Mouse (Mus musculus): ENCODE measurements around the gene Atf2. TPM values are rescaled to one million over a fixed set of nuclear protein-coding genes. Genes with fewer than 3 reads are reported as not detected.

Atf2 gene
- polyA plus RNA-seq (2016; fragmentation: Nextera tagmentation; extraction: Ambion mirVana), result 81.3 and 84.1 TPM in 2 replicates

DNA sequence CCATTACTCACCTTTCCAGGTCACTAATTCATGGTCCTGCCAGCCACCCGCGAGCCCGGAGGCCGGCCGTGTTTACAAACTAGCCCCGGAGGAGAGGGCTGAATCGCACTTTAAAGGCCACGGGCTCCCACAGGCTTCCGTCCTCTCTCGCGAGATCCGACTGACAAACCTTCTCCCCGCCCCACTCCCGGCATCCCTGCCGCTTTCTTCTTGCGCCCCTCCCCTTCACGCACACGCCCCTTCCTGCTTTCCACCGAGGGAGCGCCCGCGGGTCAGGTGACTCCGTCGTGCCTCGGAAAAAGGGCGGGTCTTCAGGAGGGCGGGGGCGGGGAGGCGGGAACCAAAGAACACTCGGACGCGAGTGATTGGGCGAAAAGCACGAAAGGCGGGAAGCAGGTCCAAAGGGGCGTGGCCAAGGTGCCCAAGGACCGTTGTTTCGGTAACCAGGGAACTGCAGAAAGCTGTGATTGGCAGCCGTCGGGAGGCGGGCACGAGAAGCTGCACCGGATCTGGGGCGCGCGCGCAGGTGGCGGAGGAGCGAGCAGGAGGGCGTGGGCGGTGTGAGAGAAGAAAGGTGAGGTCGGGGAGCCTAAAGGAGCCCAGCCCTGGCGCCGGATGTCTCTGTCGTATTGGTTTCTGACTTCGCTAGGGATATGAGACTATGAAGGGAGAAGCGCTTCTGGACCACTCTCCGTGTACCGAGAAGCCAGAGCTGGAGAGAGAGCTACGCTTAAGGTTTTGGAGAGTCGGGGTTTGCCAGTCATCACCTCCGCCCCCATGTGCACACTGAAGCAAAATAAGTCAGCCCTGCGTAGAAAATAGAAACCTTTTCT is at the start of gene Atf2:
Gene Atf2 (minus strand): TSS at position 176 of the 833 bp plus-strand sequence.
- H3K4me3 ChIP-seq, result peak within 1 kb of the TSS; percentile 97
- WGBS, result under 1% methylated on average over 63 of the region's 63 CpGs
- no peaks in the 10 kb centered on the region for H3K9me3 ChIP-seq
- H3K27me3 ChIP-seq (ENCODE audit: poor library complexity, severe bottlenecking), result no peaks in the 10 kb centered on the region
- peak within 1 kb of the TSS; percentile 97 for H3K27ac ChIP-seq
- peaks cover 17% of the 10 kb centered on the region for H3K4me1 ChIP-seq
- H3K36me3 ChIP-seq (replicated peaks), result peaks cover 18% of the 10 kb centered on the region
- DNase-seq (ENCODE audit: extremely low spot score, low spot score), result peak; percentile 99

DNA sequence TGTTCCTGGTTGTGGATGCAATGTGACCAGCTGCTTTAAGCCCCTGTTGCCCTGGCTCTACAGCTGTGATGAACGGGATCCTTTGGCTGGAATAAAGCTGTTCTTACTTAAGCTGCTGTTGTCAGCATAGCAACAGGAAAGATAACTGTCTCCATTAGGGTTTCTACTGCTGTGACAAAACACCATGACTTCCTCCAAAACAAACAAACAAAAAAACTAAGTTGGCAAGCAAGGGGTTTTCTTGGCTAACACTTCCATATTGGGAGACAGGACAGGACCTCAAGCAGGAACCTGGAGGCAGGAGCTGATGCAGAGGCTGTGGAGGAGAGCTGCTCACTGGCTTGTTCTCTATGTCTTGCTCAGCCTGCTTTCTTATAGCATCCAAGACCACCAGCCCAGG is 48.8 kb upstream of the Atf2 start:
- Histone ChIP-seq H3K9me3 (no peaks in the 10 kb centered on the region), H3K27me3 (ENCODE audit: poor library complexity, severe bottlenecking) (no peaks in the 10 kb centered on the region), H3K27ac (no peak overlapping the region), H3K4me1 (0 out of 2 replicates have a peak, but pooled peaks cover 7% of the 10 kb centered on the region), H3K36me3 (replicated peaks) (no peaks in the 10 kb centered on the region), H3K4me3 (no peak overlapping the region)
- WGBS, result 45% methylated on average over 1 of the region's 1 CpGs
- DNase-seq (ENCODE audit: extremely low spot score, low spot score), result no peak

DNA sequence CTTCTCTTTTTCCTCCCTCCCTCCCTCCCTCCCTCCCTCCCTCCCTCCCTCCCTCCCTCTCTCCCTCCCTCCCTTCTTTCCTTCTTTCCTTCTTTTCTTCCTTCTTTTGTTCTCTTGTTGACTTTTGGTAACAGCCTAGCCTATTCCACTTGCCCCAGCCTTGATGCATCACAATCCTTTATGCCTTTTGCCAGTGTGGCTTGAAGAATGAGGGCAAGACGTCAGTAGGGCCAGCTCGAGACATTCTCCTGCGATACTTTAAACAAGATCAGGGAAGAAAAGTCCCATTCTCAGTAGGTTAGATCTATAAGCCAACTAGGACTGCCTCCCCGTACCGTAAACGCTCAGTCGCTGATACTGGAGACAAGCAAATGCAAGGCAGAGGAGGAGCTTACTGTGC is 48.0 kb upstream of the Atf2 start:
- H3K4me3 ChIP-seq, result no peak overlapping the region
- no peaks in the 10 kb centered on the region for H3K9me3 ChIP-seq
- H3K27ac ChIP-seq, result no peak overlapping the region
- 85% methylated on average over 7 of the region's 7 CpGs for WGBS
- H3K36me3 ChIP-seq (replicated peaks), result no peaks in the 10 kb centered on the region
- no peak for DNase-seq (ENCODE audit: extremely low spot score, low spot score)
- no peaks in the 10 kb centered on the region for H3K27me3 ChIP-seq (ENCODE audit: poor library complexity, severe bottlenecking)
- H3K4me1 ChIP-seq, result 0 out of 2 replicates have a peak, but pooled peaks cover 7% of the 10 kb centered on the region

DNA sequence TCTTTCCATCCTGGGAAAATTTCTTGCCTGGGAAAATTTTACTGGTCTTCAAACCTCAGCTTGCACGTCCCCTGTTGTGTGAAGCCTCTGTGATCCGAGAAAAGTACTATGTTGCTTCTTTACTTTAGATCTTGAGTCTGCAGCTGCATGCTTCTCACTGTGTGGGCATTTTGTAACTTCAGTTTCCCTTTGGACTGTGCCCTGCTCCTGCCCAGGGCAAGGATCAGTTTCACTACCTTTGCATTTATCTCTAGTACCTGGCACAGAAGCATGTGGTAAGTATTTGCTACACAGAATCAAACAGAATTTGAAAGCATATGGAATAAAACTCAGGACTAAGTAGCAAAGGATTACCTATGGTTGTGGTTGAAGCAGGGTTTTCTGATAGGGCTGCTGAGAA is 46.5 kb upstream of the Atf2 start:
- Histone ChIP-seq H3K27ac (no peak overlapping the region), H3K27me3 (ENCODE audit: poor library complexity, severe bottlenecking) (no peaks in the 10 kb centered on the region), H3K9me3 (no peaks in the 10 kb centered on the region), H3K36me3 (replicated peaks) (no peaks in the 10 kb centered on the region), H3K4me3 (no peak overlapping the region), H3K4me1 (0 out of 2 replicates have a peak, but pooled peaks cover 7% of the 10 kb centered on the region)
- DNase-seq (ENCODE audit: extremely low spot score, low spot score), result no peak
- WGBS, result 87% methylated on average over 2 of the region's 2 CpGs

DNA sequence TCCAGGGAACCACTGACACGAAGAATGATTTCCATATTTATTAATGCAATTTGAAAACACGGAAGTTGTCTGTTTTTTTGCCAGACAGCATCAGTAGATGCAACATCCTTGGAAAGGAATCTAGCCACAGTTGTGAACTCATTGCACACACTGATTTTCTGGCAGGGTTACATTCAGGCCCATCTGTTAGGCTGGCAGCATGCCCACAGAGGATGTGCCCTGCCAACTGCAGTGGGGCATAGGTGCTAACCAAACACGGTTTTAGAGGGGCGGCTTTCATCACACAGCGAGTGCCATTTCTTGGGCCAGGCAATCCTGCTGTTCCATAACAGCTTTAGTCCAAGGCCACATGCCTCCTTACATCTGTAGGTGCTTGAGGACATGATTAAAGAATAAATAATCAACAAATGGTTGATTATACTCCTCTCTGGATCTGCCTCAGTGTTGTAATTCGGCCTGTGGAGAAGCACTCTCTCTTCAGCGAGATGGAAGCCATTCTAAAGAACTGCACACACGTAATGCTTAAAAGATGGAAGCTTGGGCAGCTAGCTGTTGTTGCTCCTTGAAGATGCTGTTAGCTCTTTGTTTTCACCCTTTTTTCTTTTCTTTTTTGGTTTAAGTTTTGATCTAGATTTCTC is 40.4 kb upstream of the Atf2 start:
- no peak for DNase-seq (ENCODE audit: extremely low spot score, low spot score)
- Histone ChIP-seq H3K4me1 (no peaks in the 10 kb centered on the region), H3K27ac (no peak overlapping the region), H3K36me3 (replicated peaks) (no peaks in the 10 kb centered on the region), H3K4me3 (no peak overlapping the region), H3K9me3 (no peaks in the 10 kb centered on the region), H3K27me3 (ENCODE audit: poor library complexity, severe bottlenecking) (no peaks in the 10 kb centered on the region)
- WGBS, result 91% methylated on average over 8 of the region's 8 CpGs

GRCm38 (mm10) chr2:73927711-73928110 is 35.3 kb upstream of the Atf2 start:
- Histone ChIP-seq H3K27me3 (ENCODE audit: poor library complexity, severe bottlenecking) (no peaks in the 10 kb centered on the region), H3K4me3 (no peak overlapping the region), H3K27ac (no peak overlapping the region), H3K36me3 (replicated peaks) (no peaks in the 10 kb centered on the region), H3K4me1 (no peaks in the 10 kb centered on the region), H3K9me3 (no peaks in the 10 kb centered on the region)
- no peak for DNase-seq (ENCODE audit: extremely low spot score, low spot score)

DNA sequence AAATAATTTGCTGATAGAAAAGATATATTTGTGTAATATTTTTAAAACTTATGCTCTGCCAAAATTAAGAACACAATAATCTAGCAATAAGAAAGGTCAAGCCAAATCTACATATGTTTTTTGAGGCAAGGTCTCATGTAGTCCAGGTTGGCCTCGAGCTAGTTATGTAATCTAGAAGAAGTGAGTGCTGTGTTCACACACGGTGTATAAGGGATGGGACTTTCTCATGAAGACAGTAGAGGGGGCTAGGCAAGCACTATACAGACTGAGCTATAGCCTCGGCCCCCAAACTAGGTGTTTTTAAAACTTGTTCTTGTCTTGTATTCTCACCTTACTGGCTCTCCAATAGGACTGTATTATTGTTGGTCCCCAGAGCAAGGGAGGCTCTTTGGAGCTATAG is 33.1 kb upstream of the Atf2 start:
- no peaks in the 10 kb centered on the region for H3K36me3 ChIP-seq (replicated peaks)
- no peak for DNase-seq (ENCODE audit: extremely low spot score, low spot score)
- no peak overlapping the region for H3K4me3 ChIP-seq
- no peak overlapping the region for H3K27ac ChIP-seq
- no peaks in the 10 kb centered on the region for H3K9me3 ChIP-seq
- H3K4me1 ChIP-seq, result no peaks in the 10 kb centered on the region
- WGBS, result 69% methylated on average over 3 of the region's 3 CpGs
- no peaks in the 10 kb centered on the region for H3K27me3 ChIP-seq (ENCODE audit: poor library complexity, severe bottlenecking)

DNA sequence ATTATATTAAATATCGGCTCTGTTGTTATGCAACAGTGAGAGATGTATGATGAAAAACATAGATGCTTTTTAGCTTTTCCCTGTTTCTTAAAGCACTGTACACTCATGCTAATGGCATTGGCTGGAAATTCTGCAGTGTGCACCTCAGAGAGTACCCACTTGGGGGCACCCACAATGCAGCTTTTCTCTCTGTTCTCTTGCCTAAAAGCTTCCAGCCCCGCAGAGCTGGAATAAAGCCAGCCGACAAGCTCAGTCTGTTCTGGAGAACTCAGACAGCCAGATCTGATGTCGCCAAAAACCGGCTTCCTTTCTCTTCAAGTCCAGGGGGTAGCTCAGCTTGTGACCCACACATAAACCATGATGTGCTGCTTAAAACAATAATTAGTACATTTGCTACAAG is 32.6 kb upstream of the Atf2 start:
- H3K27me3 ChIP-seq (ENCODE audit: poor library complexity, severe bottlenecking), result no peaks in the 10 kb centered on the region
- H3K36me3 ChIP-seq (replicated peaks), result no peaks in the 10 kb centered on the region
- WGBS, result 26% methylated on average over 5 of the region's 5 CpGs
- DNase-seq (ENCODE audit: extremely low spot score, low spot score), result peak; percentile 40
- H3K9me3 ChIP-seq, result no peaks in the 10 kb centered on the region
- no peak overlapping the region for H3K4me3 ChIP-seq
- no peak overlapping the region for H3K27ac ChIP-seq
- no peaks in the 10 kb centered on the region for H3K4me1 ChIP-seq

DNA sequence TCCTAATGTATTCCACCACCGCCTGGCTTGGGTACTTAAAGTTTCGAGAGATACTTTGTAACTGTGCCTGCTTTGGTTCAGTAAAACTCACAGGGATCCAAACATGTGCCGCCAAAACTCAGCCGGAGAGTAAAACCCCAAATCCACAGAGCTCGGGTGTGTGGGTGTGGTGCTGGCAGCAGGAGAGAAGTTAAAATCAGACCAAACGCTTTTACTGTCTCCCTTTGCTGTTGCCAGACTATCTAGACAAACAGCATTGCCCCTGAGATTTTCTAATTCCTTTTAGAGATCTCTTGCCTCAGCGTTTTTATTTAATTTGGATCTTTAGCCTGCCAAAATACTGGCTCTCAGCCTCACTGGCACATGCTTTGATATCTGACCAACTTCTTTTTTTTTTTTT is 27.2 kb upstream of the Atf2 start:
- no peak for DNase-seq (ENCODE audit: extremely low spot score, low spot score)
- Histone ChIP-seq H3K36me3 (replicated peaks) (no peaks in the 10 kb centered on the region), H3K4me1 (no peaks in the 10 kb centered on the region), H3K4me3 (no peak overlapping the region), H3K27ac (no peak overlapping the region), H3K9me3 (no peaks in the 10 kb centered on the region), H3K27me3 (ENCODE audit: poor library complexity, severe bottlenecking) (no peaks in the 10 kb centered on the region)
- WGBS, result 83% methylated on average over 7 of the region's 7 CpGs

- H3K36me3 ChIP-seq (replicated peaks), result peaks cover 26% of the 10 kb centered on the region
- H3K27ac ChIP-seq, result no peak overlapping the region
- 83% methylated on average over 3 of the region's 3 CpGs for WGBS
- H3K4me3 ChIP-seq, result no peak overlapping the region
- no peaks in the 10 kb centered on the region for H3K9me3 ChIP-seq
- H3K27me3 ChIP-seq (ENCODE audit: poor library complexity, severe bottlenecking), result no peaks in the 10 kb centered on the region
- peaks cover 22% of the 10 kb centered on the region for H3K4me1 ChIP-seq
- DNase-seq (ENCODE audit: extremely low spot score, low spot score), result no peak
Measured at GRCm38 (mm10) chr2:73912264-73912663, 19.8 kb upstream of the Atf2 start.

GRCm38 (mm10) chr2:73911175-73911700 is 18.8 kb upstream of the Atf2 start, which contains the start of gene Atp5g3:
Atp5g3 (minus strand) TSS chr2:73911326.
- H3K27me3 ChIP-seq (ENCODE audit: poor library complexity, severe bottlenecking), result no peaks in the 10 kb centered on the region
- peak within 1 kb of the TSS; percentile 99 for H3K4me3 ChIP-seq
- peaks cover 37% of the 10 kb centered on the region for H3K36me3 ChIP-seq (replicated peaks)
- peak; percentile 91 for DNase-seq (ENCODE audit: extremely low spot score, low spot score)
- H3K4me1 ChIP-seq, result peaks cover 22% of the 10 kb centered on the region
- no peaks in the 10 kb centered on the region for H3K9me3 ChIP-seq
- peak within 1 kb of the TSS; percentile 98 for H3K27ac ChIP-seq
- under 1% methylated on average over 38 of the region's 38 CpGs for WGBS

DNA sequence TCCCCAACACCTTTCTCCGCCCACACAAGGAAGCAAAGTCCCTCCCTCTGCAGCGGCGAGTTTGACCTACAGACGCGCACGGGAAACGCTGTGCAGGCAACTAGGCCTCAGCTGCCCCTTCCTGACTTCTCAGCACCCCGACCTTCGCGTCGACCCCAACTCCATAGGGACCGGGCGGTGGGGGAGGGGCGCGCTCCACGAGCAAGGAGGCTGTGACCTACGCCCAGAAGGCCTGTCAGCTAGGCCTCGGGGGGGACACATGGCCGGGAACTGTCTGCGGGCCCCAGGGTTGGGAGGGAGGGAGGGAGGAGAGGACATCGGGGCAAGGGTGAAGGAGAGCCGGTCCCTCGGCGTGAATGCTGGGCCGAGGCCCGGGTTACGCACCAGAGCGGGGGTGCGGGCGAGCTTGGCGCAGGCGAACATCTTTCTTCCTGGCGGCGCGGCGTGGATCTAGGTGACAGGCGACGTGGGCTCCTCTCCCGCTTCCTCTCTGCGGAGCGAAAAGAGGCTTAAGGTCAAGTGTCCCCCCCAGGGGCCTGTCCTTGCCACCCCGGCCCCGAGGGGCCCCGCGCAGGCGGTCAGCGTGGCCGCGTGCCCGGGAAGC is 18.2 kb upstream of the Atf2 start:
- Histone ChIP-seq H3K4me3 (peak overlapping the region; percentile 99), H3K36me3 (replicated peaks) (peaks cover 38% of the 10 kb centered on the region), H3K27ac (peak overlapping the region; percentile 98), H3K27me3 (ENCODE audit: poor library complexity, severe bottlenecking) (no peaks in the 10 kb centered on the region), H3K4me1 (peaks cover 22% of the 10 kb centered on the region), H3K9me3 (no peaks in the 10 kb centered on the region)
- DNase-seq (ENCODE audit: extremely low spot score, low spot score), result peak; percentile 54
- under 1% methylated on average over 50 of the region's 50 CpGs for WGBS

- DNase-seq (ENCODE audit: extremely low spot score, low spot score), result no peak
- 96% methylated on average over 2 of the region's 2 CpGs for WGBS
- Histone ChIP-seq H3K4me3 (no peak overlapping the region), H3K27ac (no peak overlapping the region), H3K27me3 (ENCODE audit: poor library complexity, severe bottlenecking) (no peaks in the 10 kb centered on the region), H3K9me3 (no peaks in the 10 kb centered on the region), H3K4me1 (peaks cover 22% of the 10 kb centered on the region), H3K36me3 (replicated peaks) (peaks cover 51% of the 10 kb centered on the region)
Measured at GRCm38 (mm10) chr2:73909116-73909515, 16.7 kb upstream of the Atf2 start.
